Mouse (Mus musculus) frontal cortex, postnatal 14 days (tissue): Measurements from ENCODE around the gene Theg.
A peak's percentile ranks its signal among the peaks of the same experiment; 100 is the strongest.

ENCODE experiments used
- DNase-seq, 2 experiments: peaks; one replicate each; pipeline ENCODE4 v3.0.0; 2022; ENCODE audit warnings: low spot score in 2 of 2

Theg gene

GRCm38 (mm10) chr10:79536461-79537080 is 50.6 kb downstream of the Theg start:
- DNase-seq: no peak

DNA sequence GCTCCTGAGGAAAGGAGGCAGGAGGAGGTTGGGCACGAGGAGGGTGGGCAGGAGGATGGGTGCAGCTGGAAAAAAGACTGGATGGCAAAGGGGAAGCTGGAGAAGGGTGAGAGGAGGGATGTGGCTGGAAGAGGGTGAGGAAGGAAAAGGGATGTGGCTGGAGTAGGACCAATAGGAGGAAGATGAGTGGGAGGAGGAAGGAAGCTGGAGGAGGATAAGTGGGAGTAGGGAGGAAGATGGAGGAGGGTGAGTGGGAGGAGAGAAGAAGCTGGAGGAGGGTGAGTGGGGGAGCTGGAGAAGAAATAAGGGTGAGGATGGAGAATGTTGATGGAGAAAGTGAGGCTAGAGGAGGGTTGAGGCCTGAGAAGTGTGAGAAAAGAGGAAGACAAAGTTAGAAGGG is 51.7 kb downstream of the Theg start:
- DNase-seq: no peak

DNA sequence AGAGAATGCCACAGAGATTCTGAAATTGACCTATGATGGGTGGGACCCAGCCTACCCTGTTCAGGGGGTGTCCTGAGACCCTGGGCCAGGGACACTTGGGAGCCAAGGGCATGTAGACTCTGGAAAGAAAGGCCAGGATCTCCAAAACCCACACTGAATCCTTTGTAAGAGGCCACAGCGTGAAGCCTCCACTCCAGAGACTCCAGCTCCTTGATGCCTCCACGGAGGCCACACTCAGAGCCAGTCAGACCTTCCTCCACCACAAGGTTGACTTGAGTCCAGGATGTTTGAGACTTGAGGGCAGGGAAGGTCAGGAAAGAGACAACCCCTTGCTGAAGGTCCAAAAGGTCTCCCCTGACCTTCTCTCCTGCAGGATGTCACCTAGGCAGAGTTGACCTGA is 52.7 kb downstream of the Theg start:
- DNase-seq: peak in 1 of 2 experiments; percentile 1

DNA sequence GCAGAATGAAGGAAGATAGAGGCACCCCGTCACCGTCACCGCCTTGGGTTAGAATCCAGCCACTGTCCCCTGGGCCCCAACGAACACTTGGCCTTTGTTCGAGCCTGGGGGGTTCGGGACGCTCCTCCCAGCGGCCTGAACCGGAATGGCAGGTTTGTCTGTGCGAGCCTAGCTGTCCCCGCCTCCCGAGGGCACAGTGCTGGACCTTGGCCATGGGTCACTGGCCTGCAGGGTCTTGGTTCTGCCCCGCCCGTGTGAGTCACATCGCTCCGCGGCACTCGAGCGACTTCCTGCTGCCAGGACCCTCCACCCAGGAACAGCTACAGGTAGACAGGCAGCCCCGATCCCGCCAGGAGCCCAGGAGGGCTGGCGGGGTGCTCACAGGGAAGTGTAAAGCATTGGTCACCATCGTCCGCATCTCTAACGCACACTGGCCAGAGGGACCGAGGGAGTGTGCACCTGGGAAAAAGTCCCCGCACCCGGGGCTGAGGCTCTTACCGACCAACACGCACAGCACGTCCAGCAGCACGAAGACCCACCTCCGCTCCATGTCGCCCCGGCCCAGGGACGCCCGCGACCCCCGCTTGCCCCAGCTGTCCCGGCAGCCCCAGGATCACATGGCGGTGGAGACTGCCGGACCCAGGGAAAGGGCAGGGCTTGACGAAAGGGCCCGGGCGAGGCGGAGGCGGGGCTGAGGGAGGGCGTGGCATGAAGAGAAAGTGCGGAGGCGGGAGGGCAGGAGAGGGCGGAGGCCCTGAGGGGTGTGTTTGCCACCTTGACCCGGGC is 53.8 kb downstream of the Theg start, which contains the start of gene Plpp2:
Gene Plpp2 (minus strand): TSS at position 671 of the 786 bp plus-strand sequence.
- DNase-seq: peak in 1 of 2 experiments; percentile 3

DNA sequence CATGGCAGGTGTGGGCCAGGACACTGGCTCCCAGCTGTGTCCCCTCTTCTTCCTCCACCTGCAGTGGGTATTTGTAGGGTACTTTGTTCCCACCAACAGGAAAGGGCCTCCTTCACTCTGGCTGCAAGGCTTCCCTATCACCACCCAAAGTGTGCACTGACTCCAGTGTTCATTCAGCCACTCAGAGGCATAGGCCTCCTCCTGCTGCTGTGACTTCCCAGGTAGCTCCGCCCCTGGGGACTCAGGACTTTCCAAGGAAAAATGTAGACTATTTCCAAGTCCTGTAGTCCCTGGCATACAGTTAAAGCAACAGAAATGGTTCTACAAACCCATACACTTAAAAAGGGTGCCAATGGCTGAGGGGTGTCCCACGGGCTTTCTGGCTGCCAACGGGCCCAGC is 54.5 kb downstream of the Theg start:
- no peak for DNase-seq

GRCm38 (mm10) chr10:79531593-79531992 is 55.5 kb downstream of the Theg start:
- no peak for DNase-seq

- no peak for DNase-seq
Measured at GRCm38 (mm10) chr10:79530721-79531120, 56.4 kb downstream of the Theg start.

- DNase-seq: no peak
Measured at GRCm38 (mm10) chr10:79530241-79530640, 56.9 kb downstream of the Theg start.

DNA sequence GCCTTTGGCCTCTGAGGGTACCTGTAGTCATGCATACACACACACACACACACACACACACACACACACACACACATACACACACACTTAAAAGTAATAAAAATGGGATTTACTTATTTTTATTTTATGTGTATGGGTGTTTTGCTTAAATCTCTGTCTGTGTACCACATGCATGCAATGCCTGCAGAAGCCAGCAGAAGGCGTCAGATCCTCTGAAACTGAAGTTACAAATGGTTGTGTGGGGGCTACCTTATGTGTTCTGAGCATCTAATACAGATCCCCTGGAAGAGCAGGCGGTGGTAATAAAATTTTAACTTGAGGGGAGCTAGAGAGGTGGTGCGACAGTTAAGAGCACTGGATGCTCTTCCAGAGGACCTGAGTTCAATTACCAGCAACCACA is 59.0 kb downstream of the Theg start:
- DNase-seq: no peak

DNA sequence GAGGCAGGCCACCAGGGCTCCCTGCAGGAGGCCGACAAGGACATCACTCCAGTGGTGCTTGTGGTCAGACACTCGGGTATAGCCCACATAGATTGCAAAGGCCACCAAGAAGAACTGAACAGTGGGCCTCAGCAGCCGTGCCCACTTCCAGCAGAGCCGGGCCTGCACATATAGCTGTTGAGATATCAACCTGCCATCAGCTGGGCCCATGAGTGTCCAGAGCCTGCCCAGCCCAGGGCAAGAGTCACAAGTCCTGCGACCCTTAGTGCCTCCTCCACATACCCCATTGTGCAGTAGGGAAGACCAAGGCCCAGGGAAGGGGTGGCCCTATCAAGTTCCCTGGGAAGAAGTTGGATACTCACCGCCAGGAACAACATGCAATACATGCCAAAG is 59.7 kb downstream of the Theg start:
- no peak for DNase-seq

DNA sequence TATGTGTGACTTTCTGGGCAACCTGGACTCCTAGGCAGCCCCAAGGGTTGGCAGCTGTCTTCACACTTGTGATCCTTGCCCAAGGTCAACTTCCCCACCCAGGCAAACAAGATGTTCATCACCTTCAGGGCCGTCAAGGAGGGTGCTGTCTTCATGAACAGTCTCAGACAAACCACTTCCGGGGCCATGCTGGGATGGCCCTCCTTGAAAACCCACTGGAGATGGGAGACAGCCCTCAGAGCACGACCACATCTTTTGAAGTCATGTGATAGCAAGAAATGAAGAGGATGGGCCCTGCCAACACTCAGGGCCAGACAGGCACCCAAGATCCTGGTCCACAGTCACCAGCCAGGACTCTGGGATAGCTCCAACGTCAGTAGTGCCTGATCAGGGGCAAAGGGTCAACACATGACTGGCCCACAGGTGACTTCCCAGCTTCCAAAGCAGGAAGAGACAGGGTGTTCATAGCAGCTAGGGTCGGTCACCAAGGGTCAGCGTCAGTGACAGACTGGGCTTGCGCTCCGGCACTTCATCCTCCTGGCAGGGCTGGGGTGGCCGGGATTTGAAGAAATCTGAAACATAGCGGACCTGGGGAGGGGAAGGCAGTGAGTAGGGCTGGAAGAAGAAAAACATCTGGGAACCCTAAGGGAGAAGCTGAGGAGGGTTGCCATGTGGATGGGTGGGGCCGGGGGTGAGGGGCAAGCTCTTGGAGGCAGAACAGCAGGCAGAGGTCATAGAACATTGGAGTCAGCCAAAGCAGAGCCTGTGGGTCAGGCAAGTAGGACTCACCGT is 60.3 kb downstream of the Theg start:
- no peak for DNase-seq
